8 mouse cellular contexts compared by ENCODE assay signal in the genomic region with DNA sequence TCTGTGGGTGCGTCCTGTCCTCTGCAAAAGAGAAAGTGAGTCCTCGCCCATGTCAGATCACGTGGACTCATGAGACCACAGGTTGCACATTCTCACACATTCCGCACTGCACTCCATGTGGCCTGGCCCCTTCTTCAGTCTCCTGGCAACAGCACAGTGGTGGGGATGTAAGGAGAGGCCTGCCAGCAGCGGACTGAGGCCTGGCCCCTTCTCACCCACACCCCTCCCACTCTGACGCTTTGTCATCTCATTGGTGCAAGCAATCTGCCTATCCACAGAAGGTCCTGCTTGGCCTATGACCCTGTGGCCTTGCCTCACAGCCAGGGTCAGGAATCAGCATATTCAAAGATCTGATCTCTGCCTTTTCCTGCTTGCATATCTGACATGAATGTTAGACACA. TPM values are rescaled to one million over a fixed set of nuclear protein-coding genes. Genes with fewer than 3 reads are reported as not detected.
A peak's percentile ranks its signal among the peaks of the same experiment; 100 is the strongest.
DNase-seq lines count a peak whose midpoint lies in the region; ATAC-seq and TF ChIP-seq lines count a peak whose summit lies in the region.

No protein-coding gene starts in this region.

- TF ChIP-seq CTCF in hindbrain, postnatal 0 days (IDR thresholded peaks at IDR 0.05; ENCODE audit: low read depth), result no peak

- H3K9me3 ChIP-seq in hindbrain, postnatal 0 days (ENCODE audit: low read length), result no peaks in the 10 kb centered on the region

- no peak overlapping the region for H3K9ac ChIP-seq in hindbrain, postnatal 0 days (replicated peaks; ENCODE audit: low read length)

- H3K27ac ChIP-seq in hindbrain, postnatal 0 days, result no peak overlapping the region

- DNase-seq in retina, postnatal 1 day, result peak; percentile 39
- no peak for DNase-seq in retina, embryonic 14.5 days (ENCODE audit: low spot score)
- DNase-seq in hindbrain, postnatal 0 days (ENCODE audit: low spot score), result peak; percentile 31
- peak; percentile 25 to 63 for DNase-seq in lung, postnatal 4 days
- no peak for DNase-seq in urinary bladder, postnatal 10 days (ENCODE audit: low spot score)
- DNase-seq in cerebellum, adult 8-10 months, result no peak
- DNase-seq in left cerebral cortex, postnatal 25 days (ENCODE audit: low spot score in 2 of 2), result no peak
- DNase-seq in natural killer cell, adult 2 months (ENCODE audit: low spot score in 2 of 2), result no peak

- H3K4me2 ChIP-seq in hindbrain, postnatal 0 days (ENCODE audit: low read depth, low read length), result no peak overlapping the region

- intact Hi-C loops in left cerebral cortex, postnatal 25 days (cut with DNase I), result no loop called here

- H3K4me1 ChIP-seq in hindbrain, postnatal 0 days (ENCODE audit: insufficient read depth, low read length), result no peaks in the 10 kb centered on the region

- H3K36me3 ChIP-seq in hindbrain, postnatal 0 days (ENCODE audit: insufficient read depth, low read length), result no peaks in the 10 kb centered on the region

- H3K27me3 ChIP-seq in hindbrain, postnatal 0 days (ENCODE audit: insufficient read depth, low read length), result no peaks in the 10 kb centered on the region

- H3K4me3 ChIP-seq in hindbrain, postnatal 0 days (ENCODE audit: low read length), result no peak overlapping the region

- ATAC-seq in hindbrain, postnatal 0 days, result peak; percentile 82

- 25% methylated on average over 6 of the region's 6 CpGs for WGBS in hindbrain, postnatal 0 days

RNA-seq across cellular contexts. Expression of a gene that starts 42.3 kb away (rescaled TPM):
- total RNA-seq in hindbrain, postnatal 0 days (2014; rRNA removed), result 4.9 and 6.8 TPM in 2 replicates
- 9.4 TPM in 2 replicates for polyA plus RNA-seq in hindbrain, postnatal 0 days (2015; fragmentation: Nextera tagmentation; extraction: Ambion mirVana)
- 10 to 100 TPM; 20.6 to 30.6 TPM for total RNA-seq in left cerebral cortex, postnatal 25 days (2021)

Comparison
In these comparisons a context has a peak if more than half of its experiments do, and no peak if none do; other contexts are left out.
1. DNase-seq: peak in retina, postnatal 1 day (single experiment), hindbrain, postnatal 0 days (single experiment) and lung, postnatal 4 days (2 of 2); none in retina, embryonic 14.5 days (single experiment), urinary bladder, postnatal 10 days (single experiment), cerebellum, adult 8-10 months (single experiment), left cerebral cortex, postnatal 25 days (0 of 2) and natural killer cell, adult 2 months (0 of 2).